Mouse (Mus musculus) lung, embryonic 14.5 days (tissue): ENCODE data around the gene Mapkbp1. TPM values are rescaled to one million over a fixed set of nuclear protein-coding genes. Genes with fewer than 3 reads are reported as not detected.
A peak's percentile ranks its signal among the peaks of the same experiment; 100 is the strongest.

ENCODE experiments used
- ATAC-seq: fragments of 200-750 bp; cut with Nextera tagmentation; 2 replicates; pipeline ENCODE4 v1.8.0; 2017; ENCODE audit warnings: mild to moderate bottlenecking, moderate TSS enrichment, moderate library complexity; ENCODE audit not compliant: insufficient read depth
- DNase-seq: peaks from one replicate; pipeline ENCODE4 v3.0.0-alpha.2; 2015
- H3K27ac ChIP-seq: fragments of 300-500 bp; sonication (generic); 2 replicates; pipeline ENCODE4 v1.5.1; 2014; ENCODE audit warnings: low read depth, mild to moderate bottlenecking, moderate library complexity
- H3K27me3 ChIP-seq: fragments of 300-500 bp; sonication (generic); 2 replicates; pipeline ENCODE4 v1.6.1; 2014; ENCODE audit warnings: low read length, control low read depth; ENCODE audit not compliant: insufficient read depth
- H3K36me3 ChIP-seq: fragments of 300-500 bp; sonication (generic); 2 replicates; pipeline ENCODE4 v1.6.1; 2014; ENCODE audit warnings: control low read depth; ENCODE audit not compliant: insufficient read depth
- H3K4me1 ChIP-seq: fragments of 300-500 bp; sonication (generic); 2 replicates; pipeline ENCODE4 v1.6.1; 2014; ENCODE audit warnings: antibody characterized with exemption, control low read depth; ENCODE audit not compliant: insufficient read depth
- H3K4me2 ChIP-seq: fragments of 300-500 bp; sonication (generic); 2 replicates; pipeline ENCODE4 v1.6.1; 2014; ENCODE audit warnings: mild to moderate bottlenecking
- H3K4me3 ChIP-seq: fragments of 300-500 bp; sonication (generic); 2 replicates; pipeline ENCODE4 v1.5.1; 2014; ENCODE audit warnings: low read depth, low read length
- H3K9ac ChIP-seq: fragments of 300-500 bp; sonication (generic); 2 replicates; pipeline ENCODE4 v1.6.1; 2014
- H3K9me3 ChIP-seq: fragments of 300-500 bp; sonication (generic); 2 replicates; pipeline ENCODE4 v1.6.1; 2016; ENCODE audit warnings: low read depth, low read length, control low read depth
- CTCF ChIP-seq: IDR thresholded peaks from 2 replicates; pipeline ENCODE4 v1.5.1; 2016; ENCODE audit warnings: antibody characterized with exemption, low read depth
- WGBS: fragments of 180-500 bp; shearing (Covaris S2); extraction: QIAGEN DNeasy Blood & Tissue Kit; methylation state at CpG from one replicate; pipeline ENCODE4 v1.1.7; 2014; 5-methylcytosine and 5-hydroxymethylcytosine counted together
- polyA plus RNA-seq: library from polyadenylated mRNA; unstranded; fragments of >200 nt; fragmentation: Nextera tagmentation; extraction: Ambion mirVana; gene quantifications from 2 replicates; pipeline ENCODE4 v1.2.1, GENCODE M21; 2014

Gene Mapkbp1
- polyA plus RNA-seq, 1 experiment from 2014 or later: 3.4 TPM

DNA sequence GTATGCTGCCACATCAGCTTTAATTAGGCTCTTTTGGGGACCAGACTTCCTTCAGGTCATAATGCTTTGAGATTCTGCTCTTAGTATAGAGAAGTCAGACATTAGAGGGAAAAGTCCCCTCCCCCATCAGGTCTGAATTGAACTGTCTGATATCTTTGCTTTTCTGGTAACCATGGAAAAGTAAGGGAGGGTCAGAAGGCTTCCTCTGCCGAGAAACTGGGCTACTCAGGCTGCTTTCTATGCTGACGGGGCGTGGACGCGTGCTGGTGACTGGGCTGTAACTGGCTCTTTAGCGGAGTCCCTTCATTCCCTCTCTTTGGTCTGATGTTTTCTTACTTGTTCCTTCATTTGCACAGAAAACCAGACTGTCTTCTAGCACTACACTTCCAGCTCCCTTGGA lies 13.9 kb downstream of the Mapkbp1 start:
- H3K36me3 ChIP-seq: 0 out of 2 replicates have a peak, but pooled peaks cover 4% of the 10 kb centered on the region
- no peak overlapping the region for H3K4me2 ChIP-seq
- H3K9me3 ChIP-seq: no peaks in the 10 kb centered on the region
- 54% methylated on average over 6 of the region's 6 CpGs for WGBS
- H3K27me3 ChIP-seq: no peaks in the 10 kb centered on the region
- no peak overlapping the region for H3K9ac ChIP-seq
- H3K27ac ChIP-seq: no peak overlapping the region
- TF ChIP-seq CTCF: no peak
- no peak for ATAC-seq
- H3K4me1 ChIP-seq: no peaks in the 10 kb centered on the region
- no peak for DNase-seq
- no peak overlapping the region for H3K4me3 ChIP-seq

DNA sequence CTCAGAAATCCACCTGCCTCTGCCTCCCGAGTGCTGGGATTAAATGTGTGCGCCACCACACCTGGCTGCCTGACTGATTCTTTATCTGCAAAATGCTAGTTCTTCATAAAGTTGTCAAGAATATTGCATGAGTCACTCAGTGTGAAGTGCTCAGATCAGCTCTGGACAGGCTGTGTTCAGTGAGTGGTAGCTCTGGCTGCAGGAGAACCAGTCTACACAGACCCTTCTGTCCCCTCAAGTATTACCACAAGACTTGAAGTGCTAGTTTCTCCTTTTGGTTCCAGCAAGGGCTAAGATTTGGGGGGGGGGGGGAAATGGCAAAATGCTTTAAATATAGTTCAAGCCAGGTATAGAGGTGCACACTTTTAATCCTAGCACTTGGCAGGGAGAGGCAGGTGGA lies 14.9 kb downstream of the Mapkbp1 start:
- no peaks in the 10 kb centered on the region for H3K27me3 ChIP-seq
- no peak for TF ChIP-seq CTCF
- H3K4me2 ChIP-seq: no peak overlapping the region
- no peaks in the 10 kb centered on the region for H3K9me3 ChIP-seq
- 93% methylated on average over 2 of the region's 2 CpGs for WGBS
- ATAC-seq (no peak), DNase-seq (no peak)
- H3K4me1 ChIP-seq: no peaks in the 10 kb centered on the region
- no peak overlapping the region for H3K9ac ChIP-seq
- no peak overlapping the region for H3K27ac ChIP-seq
- H3K4me3 ChIP-seq: no peak overlapping the region
- 0 out of 2 replicates have a peak, but pooled peaks cover 8% of the 10 kb centered on the region for H3K36me3 ChIP-seq

DNA sequence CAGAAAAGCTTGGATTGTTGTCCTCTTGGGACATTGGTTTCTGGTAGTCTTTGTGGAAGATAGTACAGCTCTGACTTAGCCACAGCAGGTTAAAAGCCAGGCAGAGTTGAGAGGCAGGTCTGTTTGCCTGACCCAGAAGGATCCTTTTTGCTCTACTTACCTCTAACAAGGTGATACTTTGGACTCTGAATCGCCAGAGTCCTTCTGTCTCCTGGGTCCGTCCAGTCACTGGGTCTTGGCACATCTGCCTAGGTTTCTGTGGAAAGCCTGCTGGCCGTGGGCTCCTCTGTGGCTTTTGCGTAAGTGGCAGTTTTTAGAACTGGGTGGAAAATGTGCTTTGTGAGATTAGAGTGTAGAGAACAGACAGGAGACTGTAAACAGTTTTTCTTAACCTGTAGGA lies 16.5 kb downstream of the Mapkbp1 start:
- Histone ChIP-seq H3K36me3 (0 out of 2 replicates have a peak, but pooled peaks cover 4% of the 10 kb centered on the region), H3K4me1 (no peaks in the 10 kb centered on the region), H3K27ac (no peak overlapping the region), H3K9ac (no peak overlapping the region), H3K27me3 (no peaks in the 10 kb centered on the region), H3K4me2 (no peak overlapping the region), H3K9me3 (no peaks in the 10 kb centered on the region), H3K4me3 (no peak overlapping the region)
- WGBS: 87% methylated on average over 4 of the region's 4 CpGs
- TF ChIP-seq CTCF: no peak
- DNase-seq (no peak), ATAC-seq (no peak)

DNA sequence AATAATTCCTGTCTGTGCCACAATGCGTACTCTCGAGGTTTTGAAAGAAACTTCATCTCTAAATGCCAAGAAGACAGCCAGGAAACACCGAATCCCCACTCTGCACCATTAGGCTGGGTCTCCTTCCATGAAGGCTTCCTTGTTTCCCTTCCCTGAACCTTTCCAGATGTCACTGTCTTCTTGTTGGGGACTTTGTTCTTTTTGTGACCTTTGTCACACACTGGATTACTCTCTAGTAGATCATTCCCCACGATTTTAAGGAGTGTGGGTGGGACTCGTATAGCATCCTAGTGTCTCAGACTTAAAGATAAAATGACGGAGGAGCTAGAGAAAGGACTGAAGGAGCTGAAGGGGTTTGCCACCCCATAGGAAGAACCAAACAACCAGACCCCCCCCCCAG lies 18.4 kb downstream of the Mapkbp1 start:
- ATAC-seq (no peak), DNase-seq (no peak)
- no peak overlapping the region for H3K27ac ChIP-seq
- no peak for TF ChIP-seq CTCF
- no peak overlapping the region for H3K4me2 ChIP-seq
- H3K9me3 ChIP-seq: no peaks in the 10 kb centered on the region
- no peak overlapping the region for H3K9ac ChIP-seq
- H3K27me3 ChIP-seq: no peaks in the 10 kb centered on the region
- 0 out of 2 replicates have a peak, but pooled peaks cover 4% of the 10 kb centered on the region for H3K36me3 ChIP-seq
- 76% methylated on average over 6 of the region's 6 CpGs for WGBS
- no peak overlapping the region for H3K4me3 ChIP-seq
- H3K4me1 ChIP-seq: peaks cover 13% of the 10 kb centered on the region

DNA sequence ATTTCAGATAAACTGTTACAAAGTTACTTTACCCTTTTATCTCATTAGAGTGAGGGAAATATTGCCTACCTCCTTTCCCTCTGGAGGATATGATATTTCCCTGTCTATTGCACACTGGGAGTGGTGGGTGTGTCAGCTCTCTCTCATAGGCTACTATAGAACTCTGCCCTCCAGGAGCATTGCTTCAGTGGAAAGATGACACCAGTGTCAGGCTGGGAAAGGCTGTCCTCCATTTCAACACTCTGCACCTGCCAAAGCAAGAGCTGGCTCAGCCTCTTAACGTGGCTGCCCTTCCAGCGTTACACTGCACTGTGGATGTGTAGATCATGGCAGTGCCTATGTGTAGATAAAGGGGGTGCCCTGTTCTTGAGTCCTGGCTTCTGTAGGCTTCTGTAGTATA lies 19.9 kb downstream of the Mapkbp1 start:
- no peak for TF ChIP-seq CTCF
- ATAC-seq (no peak), DNase-seq (no peak)
- H3K27me3 ChIP-seq: no peaks in the 10 kb centered on the region
- no peak overlapping the region for H3K9ac ChIP-seq
- H3K4me1 ChIP-seq: peaks cover 16% of the 10 kb centered on the region
- H3K9me3 ChIP-seq: no peaks in the 10 kb centered on the region
- H3K27ac ChIP-seq: no peak overlapping the region
- H3K36me3 ChIP-seq: 0 out of 2 replicates have a peak, but pooled peaks cover 4% of the 10 kb centered on the region
- 79% methylated on average over 2 of the region's 2 CpGs for WGBS
- H3K4me2 ChIP-seq: no peak overlapping the region
- no peak overlapping the region for H3K4me3 ChIP-seq

DNA sequence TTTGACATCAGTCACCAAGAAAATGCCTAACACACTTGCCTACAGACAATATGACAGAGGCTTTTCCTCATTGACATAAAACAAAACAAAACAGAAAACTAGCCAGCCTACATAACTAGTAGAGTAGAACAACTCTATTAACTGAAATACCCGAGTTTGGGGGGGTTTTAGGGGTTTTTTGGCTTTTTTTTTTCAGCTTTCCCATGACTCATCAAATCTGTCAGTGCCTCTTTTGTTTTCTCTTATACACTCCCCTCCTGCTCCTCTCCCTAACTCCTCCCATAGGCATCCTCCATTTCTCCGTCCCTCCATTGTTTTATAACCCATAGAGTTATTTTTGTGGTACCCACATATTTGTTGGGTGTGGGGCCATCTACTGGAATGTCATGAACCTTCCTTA lies 21.0 kb downstream of the Mapkbp1 start:
- Histone ChIP-seq H3K4me1 (peaks cover 16% of the 10 kb centered on the region), H3K27me3 (no peaks in the 10 kb centered on the region), H3K4me2 (no peak overlapping the region), H3K4me3 (no peak overlapping the region), H3K9me3 (no peaks in the 10 kb centered on the region), H3K36me3 (0 out of 2 replicates have a peak, but pooled peaks cover 5% of the 10 kb centered on the region), H3K27ac (no peak overlapping the region), H3K9ac (no peak overlapping the region)
- no peak for TF ChIP-seq CTCF
- DNase-seq: no peak
- no peak for ATAC-seq
- WGBS: 50% methylated on average over 2 of the region's 2 CpGs

DNA sequence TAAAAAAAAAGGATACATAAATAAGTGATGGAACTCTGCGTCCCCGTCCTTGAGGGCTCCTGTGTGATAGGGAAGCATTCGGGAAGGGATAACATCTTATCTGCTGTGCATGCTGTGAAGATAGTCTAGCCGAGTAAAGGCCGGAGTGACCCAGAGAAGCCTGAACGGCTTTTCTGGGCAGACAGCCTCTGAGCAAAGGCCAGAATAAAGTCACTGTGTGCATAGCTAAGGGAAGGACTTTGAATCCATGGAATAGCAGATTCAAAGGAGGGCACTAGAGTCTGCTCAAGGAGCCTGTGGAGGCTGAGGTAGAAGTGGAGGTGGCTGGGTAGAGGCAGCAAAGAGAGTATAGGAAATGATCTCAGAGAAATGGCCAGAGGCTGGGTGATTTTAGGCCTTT lies 22.3 kb downstream of the Mapkbp1 start:
- TF ChIP-seq CTCF: no peak
- no peak for ATAC-seq
- no peak overlapping the region for H3K4me3 ChIP-seq

More for the DNA sequence above, 22.3 kb downstream of the Mapkbp1 start:
- no peaks in the 10 kb centered on the region for H3K9me3 ChIP-seq
- no peak for DNase-seq
- peak overlapping the region; percentile 94 for H3K27ac ChIP-seq
- WGBS: 77% methylated on average over 6 of the region's 6 CpGs
- H3K27me3 ChIP-seq: no peaks in the 10 kb centered on the region
- H3K4me2 ChIP-seq: no peak overlapping the region
- peaks cover 16% of the 10 kb centered on the region for H3K4me1 ChIP-seq
- 0 out of 2 replicates have a peak, but pooled peaks cover 12% of the 10 kb centered on the region for H3K36me3 ChIP-seq
- no peak overlapping the region for H3K9ac ChIP-seq
